ENCODE assay signal across 8 mouse cellular contexts in genomic region chr13:12464844-12465243, GRCm38 (mm10). TPM values are rescaled to one million over a fixed set of nuclear protein-coding genes. Genes with fewer than 3 reads are reported as not detected.
A peak's percentile ranks its signal among the peaks of the same experiment; 100 is the strongest.
DNase-seq lines count a peak whose midpoint lies in the region; ATAC-seq and TF ChIP-seq lines count a peak whose summit lies in the region.

Gene Lgals8 (minus strand): TSS chr13:12464944.

- H3K27me3 ChIP-seq in G1E (ENCODE audit: insufficient read depth, low read length), result no peaks in the 10 kb centered on the region
- no peaks in the 10 kb centered on the region for H3K27me3 ChIP-seq in hindbrain, embryonic 16.5 days (replicated peaks; ENCODE audit: control insufficient read depth, insufficient read depth, low read length)
- no peaks in the 10 kb centered on the region for H3K27me3 ChIP-seq in liver, postnatal 0 days (ENCODE audit: insufficient read depth, low read length)

- intact Hi-C loops in gastrocnemius, adult 2 months (cut with DNase I), result loop anchor here (5.0 kb wide), 1 partner anchor 102 kb away; the partner anchor contains the start of gene Ero1lb

- ATAC-seq in frontal cortex, adult (ENCODE audit: low TSS enrichment), result no peak
- ATAC-seq in G1E (ENCODE audit: extremely low read depth, insufficient number of reproducible peaks, low FRiP score, poor library complexity, severe bottlenecking), result no peak
- no peak for ATAC-seq in hindbrain, embryonic 16.5 days
- no peak for ATAC-seq in liver, postnatal 0 days

- no peak for DNase-seq in frontal cortex, adult 2 months (ENCODE audit: extremely low spot score in 1 of 2, low spot score in 1 of 2)
- DNase-seq in G1E (ENCODE audit: low spot score), result no peak
- no peak for DNase-seq in gastrocnemius, adult 2 months
- DNase-seq in liver, postnatal 0 days, result no peak
- DNase-seq in ovary, postnatal 14 days (ENCODE audit: low spot score), result no peak
- no peak for DNase-seq in c-Kit-positive CD71-positive TER-119-positive erythroid progenitor cells, embryonic 14.5 days (ENCODE audit: low spot score)

- H3K4me1 ChIP-seq in G1E (ENCODE audit: insufficient read depth, low read depth, low read length), result peaks cover 50% of the 10 kb centered on the region
- H3K4me1 ChIP-seq in hindbrain, embryonic 16.5 days (ENCODE audit: control insufficient read depth, insufficient read depth, low read depth, low read length), result peaks cover 7% of the 10 kb centered on the region
- peaks cover 18% of the 10 kb centered on the region for H3K4me1 ChIP-seq in liver, postnatal 0 days (ENCODE audit: insufficient read depth)

- peaks cover 1% of the 10 kb centered on the region for H3K36me3 ChIP-seq in G1E (replicated peaks)
- H3K36me3 ChIP-seq in hindbrain, embryonic 16.5 days (ENCODE audit: control insufficient read depth, insufficient read depth, low read length), result no peaks in the 10 kb centered on the region
- H3K36me3 ChIP-seq in liver, postnatal 0 days (replicated peaks; ENCODE audit: insufficient read depth, low read length), result no peaks in the 10 kb centered on the region

- no peak within 1 kb of the TSS for H3K4me3 ChIP-seq in G1E (ENCODE audit: low read depth, low read length)
- H3K4me3 ChIP-seq in gastrocnemius, adult 2 months, result no peak within 1 kb of the TSS
- no peak within 1 kb of the TSS for H3K4me3 ChIP-seq in hindbrain, embryonic 16.5 days (ENCODE audit: low read length)
- no peak within 1 kb of the TSS for H3K4me3 ChIP-seq in liver, postnatal 0 days (ENCODE audit: low read depth, low read length)

- 90% methylated on average over 1 of the region's 1 CpGs for WGBS in hindbrain, embryonic 16.5 days
- 73% methylated on average over 1 of the region's 1 CpGs for WGBS in liver, postnatal 0 days (ENCODE audit: insufficient replicate concordance)

- no peak within 1 kb of the TSS for H3K9ac ChIP-seq in hindbrain, embryonic 16.5 days (ENCODE audit: low read depth, low read length)
- H3K9ac ChIP-seq in liver, postnatal 0 days (replicated peaks), result no peak within 1 kb of the TSS

- no peak within 1 kb of the TSS for H3K27ac ChIP-seq in gastrocnemius, adult 2 months
- H3K27ac ChIP-seq in hindbrain, embryonic 16.5 days (ENCODE audit: low read depth, low read length), result no peak within 1 kb of the TSS
- peak within 1 kb of the TSS; percentile 91 for H3K27ac ChIP-seq in liver, postnatal 0 days (ENCODE audit: low read depth)

- TF ChIP-seq CTCF in G1E (IDR thresholded peaks at IDR 0.05; ENCODE audit: low read depth, low read length), result no peak
- no peak for TF ChIP-seq CTCF in gastrocnemius, adult 2 months (IDR thresholded peaks at IDR 0.05)
- no peak for TF ChIP-seq CTCF in liver, postnatal 0 days (IDR thresholded peaks at IDR 0.05; ENCODE audit: low read depth)

- TF ChIP-seq EP300 in liver, postnatal 0 days (IDR thresholded peaks at IDR 0.05; ENCODE audit: low read depth), result no peak

- H3K4me2 ChIP-seq in hindbrain, embryonic 16.5 days (ENCODE audit: low read length), result no peak within 1 kb of the TSS
- no peak within 1 kb of the TSS for H3K4me2 ChIP-seq in liver, postnatal 0 days (ENCODE audit: low read depth, low read length)

- H3K9me3 ChIP-seq in G1E (replicated peaks), result no peaks in the 10 kb centered on the region
- no peaks in the 10 kb centered on the region for H3K9me3 ChIP-seq in hindbrain, embryonic 16.5 days (ENCODE audit: control insufficient read depth, low read length)
- no peaks in the 10 kb centered on the region for H3K9me3 ChIP-seq in liver, postnatal 0 days (ENCODE audit: low read length)

RNA-seq across cellular contexts. Expression of gene Lgals8, which starts in this region (rescaled TPM):
- 34.7 and 39.5 TPM in 2 replicates for polyA plus RNA-seq in frontal cortex, adult 2 months (2012; rRNA removed)
- 120 and 128 TPM in 2 replicates for total RNA-seq in G1E (2014; fragmentation: Nextera tagmentation)
- total RNA-seq in G1E (2017), result 347 and 355 TPM in 2 replicates
- 5.3 and 9.5 TPM in 2 replicates for polyA plus RNA-seq in G1E (2012)
- total RNA-seq in gastrocnemius, adult 2 months (2021), result 10 to 100 TPM; 26.0 to 29.1 TPM
- polyA plus RNA-seq in hindbrain, embryonic 16.5 days (2015; fragmentation: Nextera tagmentation; extraction: Ambion mirVana), result 26.0 and 28.2 TPM in 2 replicates
- polyA plus RNA-seq in liver, postnatal 0 days (2015; fragmentation: Nextera tagmentation; extraction: Ambion mirVana), result 16.2 and 16.5 TPM in 2 replicates

Comparison
In these comparisons a context has a peak if more than half of its experiments do, and no peak if none do; other contexts are left out.
1. RNA of gene Lgals8 (total RNA-seq): 120 to 355 TPM in G1E; 26.0 to 29.1 TPM in gastrocnemius, adult 2 months; every median in the first group is over 4 times any median in the second.